Mouse (Mus musculus) hindbrain, embryonic 16.5 days (tissue): ENCODE data around the gene Opcml. TPM values are rescaled to one million over a fixed set of nuclear protein-coding genes. Genes with fewer than 3 reads are reported as not detected.

Source experiments
- ATAC-seq: fragments of 200-750 bp; cut with Nextera tagmentation; 2 replicates; pipeline ENCODE4 v1.8.0; 2017; ENCODE audit warnings: moderate TSS enrichment, moderate library complexity
- H3K27ac ChIP-seq: fragments of 300-500 bp; sonication (generic); 2 replicates; pipeline ENCODE4 v1.5.1; 2014; ENCODE audit warnings: low read depth, mild to moderate bottlenecking, control low read depth, low read length, moderate library complexity
- H3K27me3 ChIP-seq: fragments of 300-500 bp; sonication (generic); replicated peaks from 2 replicates; pipeline ENCODE4 v1.6.1; 2014; ENCODE audit warnings: low read length; ENCODE audit not compliant: control insufficient read depth, insufficient read depth
- H3K36me3 ChIP-seq: fragments of 300-500 bp; sonication (generic); 2 replicates; pipeline ENCODE4 v1.6.1; 2014; ENCODE audit warnings: mild to moderate bottlenecking, low read length, moderate library complexity, mixed read lengths; ENCODE audit not compliant: control insufficient read depth, insufficient read depth
- H3K4me1 ChIP-seq: fragments of 300-500 bp; sonication (generic); 2 replicates; pipeline ENCODE4 v1.6.1; 2014; ENCODE audit warnings: low read depth, low read length; ENCODE audit not compliant: control insufficient read depth, insufficient read depth
- H3K4me2 ChIP-seq: fragments of 300-500 bp; sonication (generic); 2 replicates; pipeline ENCODE4 v1.6.1; 2014; ENCODE audit warnings: mild to moderate bottlenecking, low read length, control low read depth, moderate library complexity
- H3K4me3 ChIP-seq: fragments of 300-500 bp; sonication (generic); 2 replicates; pipeline ENCODE4 v1.5.1; 2014; ENCODE audit warnings: mild to moderate bottlenecking, low read length, control low read depth, moderate library complexity
- H3K9ac ChIP-seq: fragments of 300-500 bp; sonication (generic); 2 replicates; pipeline ENCODE4 v1.6.1; 2014; ENCODE audit warnings: low read depth, mild to moderate bottlenecking, control low read depth, low read length, moderate library complexity
- H3K9me3 ChIP-seq: fragments of 300-500 bp; sonication (generic); 2 replicates; pipeline ENCODE4 v1.6.1; 2014; ENCODE audit warnings: mild to moderate bottlenecking, low read length, moderate library complexity; ENCODE audit not compliant: control insufficient read depth
- WGBS: fragments of 180-500 bp; shearing (Covaris S2); extraction: QIAGEN DNeasy Blood & Tissue Kit; methylation state at CpG from one replicate; pipeline ENCODE4 v1.1.7; 2014; 5-methylcytosine and 5-hydroxymethylcytosine counted together
- polyA plus RNA-seq: library from polyadenylated mRNA; unstranded; fragments of >200 nt; fragmentation: Nextera tagmentation; extraction: Ambion mirVana; gene quantifications from 2 replicates; pipeline ENCODE4 v1.2.1, GENCODE M21; 2015

Gene Opcml
- polyA plus RNA-seq, 1 experiment from 2014 or later, result 61.4 TPM

GRCm38 (mm10) chr9:27923945-27924825 lies 133.6 kb downstream of the Opcml start:
- H3K27me3 ChIP-seq, result no peaks in the 10 kb centered on the region
- no peaks in the 10 kb centered on the region for H3K36me3 ChIP-seq
- H3K27ac ChIP-seq, result no peak overlapping the region
- no peaks in the 10 kb centered on the region for H3K9me3 ChIP-seq
- ATAC-seq, result no peak
- H3K4me1 ChIP-seq, result peaks cover 2% of the 10 kb centered on the region; the same call in 1 of the 2 replicates
- no peak overlapping the region for H3K9ac ChIP-seq
- H3K4me3 ChIP-seq, result no peak overlapping the region
- no peak overlapping the region for H3K4me2 ChIP-seq
- WGBS, result 74% methylated on average over 4 of the region's 4 CpGs

GRCm38 (mm10) chr9:27925650-27926049 lies 135.1 kb downstream of the Opcml start:
- no peak overlapping the region for H3K9ac ChIP-seq
- no peak overlapping the region for H3K4me2 ChIP-seq
- no peaks in the 10 kb centered on the region for H3K27me3 ChIP-seq
- H3K36me3 ChIP-seq, result no peaks in the 10 kb centered on the region
- H3K27ac ChIP-seq, result no peak overlapping the region
- no peak; the same call in 1 of the 2 replicates for ATAC-seq
- H3K4me3 ChIP-seq, result no peak overlapping the region
- H3K9me3 ChIP-seq, result no peaks in the 10 kb centered on the region
- H3K4me1 ChIP-seq, result peaks cover 2% of the 10 kb centered on the region; the same call in 1 of the 2 replicates
- WGBS, result 29% methylated on average over 2 of the region's 2 CpGs

- H3K9ac ChIP-seq, result no peak overlapping the region
- H3K4me2 ChIP-seq, result no peak overlapping the region
- H3K4me3 ChIP-seq, result no peak overlapping the region
- H3K27me3 ChIP-seq, result no peaks in the 10 kb centered on the region
- no peak overlapping the region for H3K27ac ChIP-seq
- no peaks in the 10 kb centered on the region for H3K4me1 ChIP-seq
- no peaks in the 10 kb centered on the region for H3K9me3 ChIP-seq
- ATAC-seq, result no peak
- H3K36me3 ChIP-seq, result no peaks in the 10 kb centered on the region
These were observed 146.7 kb downstream of the Opcml start for GRCm38 (mm10) chr9:27937253-27937652.

- H3K27ac ChIP-seq, result no peak overlapping the region
- no peaks in the 10 kb centered on the region for H3K4me1 ChIP-seq
- H3K9ac ChIP-seq, result no peak overlapping the region
- no peak overlapping the region for H3K4me3 ChIP-seq
- no peaks in the 10 kb centered on the region for H3K9me3 ChIP-seq
- ATAC-seq, result no peak
- 71% methylated on average over 5 of the region's 5 CpGs for WGBS
- H3K36me3 ChIP-seq, result no peaks in the 10 kb centered on the region
- H3K4me2 ChIP-seq, result no peak overlapping the region
- H3K27me3 ChIP-seq, result no peaks in the 10 kb centered on the region
These were observed 147.1 kb downstream of the Opcml start for GRCm38 (mm10) chr9:27937660-27938059.

- Histone ChIP-seq H3K27ac (no peak overlapping the region), H3K9ac (no peak overlapping the region), H3K9me3 (no peaks in the 10 kb centered on the region), H3K4me2 (no peak overlapping the region), H3K36me3 (no peaks in the 10 kb centered on the region), H3K4me1 (no peaks in the 10 kb centered on the region), H3K4me3 (no peak overlapping the region), H3K27me3 (no peaks in the 10 kb centered on the region)
- WGBS, result 34% methylated on average over 11 of the region's 11 CpGs
- no peak for ATAC-seq
These were observed 154.9 kb downstream of the Opcml start for GRCm38 (mm10) chr9:27945323-27946010.

- Histone ChIP-seq H3K36me3 (no peaks in the 10 kb centered on the region), H3K9ac (no peak overlapping the region), H3K27me3 (no peaks in the 10 kb centered on the region), H3K4me3 (no peak overlapping the region), H3K27ac (no peak overlapping the region), H3K4me2 (no peak overlapping the region), H3K9me3 (no peaks in the 10 kb centered on the region), H3K4me1 (no peaks in the 10 kb centered on the region)
- no peak for ATAC-seq
- 47% methylated on average over 5 of the region's 5 CpGs for WGBS
These were observed 160.5 kb downstream of the Opcml start for GRCm38 (mm10) chr9:27951110-27951509.

GRCm38 (mm10) chr9:27961682-27962081 lies 171.1 kb downstream of the Opcml start:
- WGBS, result 78% methylated on average over 3 of the region's 3 CpGs
- H3K4me3 ChIP-seq, result no peak overlapping the region
- H3K9ac ChIP-seq, result no peak overlapping the region
- H3K4me2 ChIP-seq, result no peak overlapping the region
- ATAC-seq, result no peak
- H3K27ac ChIP-seq, result no peak overlapping the region
- H3K36me3 ChIP-seq, result no peaks in the 10 kb centered on the region
- no peaks in the 10 kb centered on the region for H3K4me1 ChIP-seq
- no peaks in the 10 kb centered on the region for H3K9me3 ChIP-seq
- no peaks in the 10 kb centered on the region for H3K27me3 ChIP-seq

- Histone ChIP-seq H3K9ac (no peak overlapping the region), H3K4me2 (no peak overlapping the region), H3K27ac (no peak overlapping the region), H3K27me3 (no peaks in the 10 kb centered on the region), H3K9me3 (no peaks in the 10 kb centered on the region), H3K4me1 (no peaks in the 10 kb centered on the region), H3K36me3 (no peaks in the 10 kb centered on the region), H3K4me3 (no peak overlapping the region)
- 51% methylated on average over 2 of the region's 2 CpGs for WGBS
- no peak for ATAC-seq
These were observed 172.8 kb downstream of the Opcml start for GRCm38 (mm10) chr9:27963385-27963784.

GRCm38 (mm10) chr9:27964902-27965550 lies 174.5 kb downstream of the Opcml start:
- Histone ChIP-seq H3K9ac (no peak overlapping the region), H3K36me3 (no peaks in the 10 kb centered on the region), H3K4me1 (no peaks in the 10 kb centered on the region), H3K9me3 (no peaks in the 10 kb centered on the region), H3K4me3 (no peak overlapping the region), H3K27me3 (no peaks in the 10 kb centered on the region), H3K27ac (no peak overlapping the region), H3K4me2 (no peak overlapping the region)
- WGBS, result 70% methylated on average over 10 of the region's 10 CpGs
- no peak for ATAC-seq
